13 mouse cellular contexts compared by ENCODE assay signal in genomic region chr1:42718549-42718948, GRCm38 (mm10). TPM values are rescaled to one million over a fixed set of nuclear protein-coding genes. Genes with fewer than 3 reads are reported as not detected.
DNase-seq lines count a peak whose midpoint lies in the region; ATAC-seq and TF ChIP-seq lines count a peak whose summit lies in the region.
"Had no signal": no experiment of that assay in that cellular context is flagged by ENCODE, and none has a peak within 500 bp of the region (broad histone marks: within the 10 kb centered on the region; RNA-seq: fewer than 3 reads in every experiment).

No protein-coding gene starts in this region.

- TF ChIP-seq EP300 in stomach, postnatal 0 days (optimal IDR thresholded peaks at IDR 0.05) = no peak

- no peaks in the 10 kb centered on the region; the same call in 1 of the 2 replicates for H3K4me1 ChIP-seq in kidney, adult 2 months (ENCODE audit: control insufficient read depth, insufficient read depth, low read length)
- peaks cover 15% of the 10 kb centered on the region for H3K4me1 ChIP-seq in hindbrain, embryonic 13.5 days (replicated peaks)
- peaks cover 6% of the 10 kb centered on the region for H3K4me1 ChIP-seq in stomach, postnatal 0 days (replicated peaks; ENCODE audit: control insufficient read depth, insufficient read depth)

- H3K4me3 ChIP-seq in kidney, adult 2 months (ENCODE audit: insufficient read depth, low read depth, low read length) = no peak overlapping the region
- no peak overlapping the region for H3K4me3 ChIP-seq in hindbrain, embryonic 13.5 days
- H3K4me3 ChIP-seq in stomach, postnatal 0 days (ENCODE audit: low read depth, low read length) = no peak overlapping the region
- H3K4me3 ChIP-seq: erythroblast, embryonic 14.5 days; heart, adult 2 months; limb, embryonic 15.5 days had no signal

- H3K27me3 ChIP-seq in kidney, adult 2 months (replicated peaks; ENCODE audit: control insufficient read depth, insufficient read depth, low read length) = no peaks in the 10 kb centered on the region
- peaks cover 7% of the 10 kb centered on the region for H3K27me3 ChIP-seq in hindbrain, embryonic 13.5 days
- peaks cover 3% of the 10 kb centered on the region for H3K27me3 ChIP-seq in stomach, postnatal 0 days (ENCODE audit: control insufficient read depth, insufficient read depth, low read length)

- H3K4me2 ChIP-seq in hindbrain, embryonic 13.5 days = no peak overlapping the region
- H3K4me2 ChIP-seq in stomach, postnatal 0 days (replicated peaks; ENCODE audit: low read depth) = no peak overlapping the region
- H3K4me2 ChIP-seq: limb, embryonic 15.5 days had no signal

- no peaks in the 10 kb centered on the region for H3K9me3 ChIP-seq in hindbrain, embryonic 13.5 days
- H3K9me3 ChIP-seq in stomach, postnatal 0 days (ENCODE audit: control insufficient read depth, low read length) = no peaks in the 10 kb centered on the region
- H3K9me3 ChIP-seq: limb, embryonic 15.5 days had no signal

- no peaks in the 10 kb centered on the region for H3K36me3 ChIP-seq in kidney, adult 2 months (ENCODE audit: control insufficient read depth, insufficient read depth, low read length)
- H3K36me3 ChIP-seq in hindbrain, embryonic 13.5 days = no peaks in the 10 kb centered on the region
- H3K36me3 ChIP-seq in stomach, postnatal 0 days (ENCODE audit: control insufficient read depth, insufficient read depth, low read length) = no peaks in the 10 kb centered on the region
- H3K36me3 ChIP-seq: limb, embryonic 15.5 days had no signal

- no peak overlapping the region; the same call in 1 of the 2 replicates for H3K9ac ChIP-seq in hindbrain, embryonic 13.5 days
- no peak overlapping the region for H3K9ac ChIP-seq in stomach, postnatal 0 days (ENCODE audit: low read length)
- H3K9ac ChIP-seq: limb, embryonic 15.5 days had no signal

- peak; percentile 38 for DNase-seq in kidney, adult 2 months
- no peak for DNase-seq in kidney, adult 11 months
- DNase-seq in right cerebral cortex, postnatal 10 days (ENCODE audit: low spot score in 2 of 2) = peak; percentile 53 to 57
- DNase-seq in right cerebral cortex, postnatal 14 days = no peak
- no peak for DNase-seq in stomach, postnatal 0 days (ENCODE audit: low spot score)
- no peak for DNase-seq in left cerebral cortex, adult 11 months (ENCODE audit: low spot score)
- no peak for DNase-seq in liver
- DNase-seq: heart, adult 2 months had no signal

- no peak overlapping the region for H3K27ac ChIP-seq in kidney, adult 2 months (ENCODE audit: insufficient read depth, low read depth, low read length)
- H3K27ac ChIP-seq in hindbrain, embryonic 13.5 days = peak overlapping the region; percentile 40; the same call in 1 of the 2 replicates
- no peak overlapping the region for H3K27ac ChIP-seq in stomach, postnatal 0 days (replicated peaks)
- H3K27ac ChIP-seq: heart, adult 2 months; limb, embryonic 15.5 days had no signal

- WGBS in kidney, adult 2 months = 42% methylated on average over 5 of the region's 5 CpGs
- WGBS in hindbrain, embryonic 13.5 days = 16% methylated on average over 5 of the region's 5 CpGs
- WGBS in stomach, postnatal 0 days = 35% methylated on average over 5 of the region's 5 CpGs

- ATAC-seq in hindbrain, embryonic 13.5 days (ENCODE audit: low FRiP score) = peak; percentile 49
- no peak for ATAC-seq in stomach, postnatal 0 days (ENCODE audit: low FRiP score, low TSS enrichment)
- ATAC-seq: activated CD4-positive, CD25-positive, alpha-beta regulatory T cell, adult 4 months; intestine, embryonic 16.5 days had no signal

- TF ChIP-seq CTCF in kidney, adult 2 months (conservative IDR thresholded peaks at IDR 0.05; ENCODE audit: insufficient read depth, insufficient read length, low read depth, low read length) = no peak
- TF ChIP-seq CTCF in stomach, postnatal 0 days (IDR thresholded peaks at IDR 0.05; ENCODE audit: low read depth) = peak; percentile 16; the same call in 1 of the 2 replicates

- TF ChIP-seq POLR2A in kidney, adult 2 months (IDR thresholded peaks at IDR 0.05; ENCODE audit: low read depth, low read length) = no peak

RNA-seq across cellular contexts. Expression of gene Pou3f3, which starts 23.0 kb away (rescaled TPM):
- 14.4 and 18.0 TPM in 2 replicates for polyA plus RNA-seq in kidney, adult 2 months (2012; rRNA removed)
- 17.4 and 18.2 TPM in 2 replicates for polyA plus RNA-seq in hindbrain, embryonic 13.5 days (2015; fragmentation: Nextera tagmentation; extraction: Ambion mirVana)
- 0.02 TPM in 1 of 2 replicates, not detected in the other for polyA plus RNA-seq in stomach, postnatal 0 days (2015; fragmentation: Nextera tagmentation; extraction: Ambion mirVana)
- polyA plus RNA-seq: erythroblast, embryonic 14.5 days; heart, adult 2 months had no signal

Comparison
In these comparisons a context has a peak if more than half of its experiments do, and no peak if none do; other contexts are left out.
1. DNase-seq: peak in kidney, adult 2 months (single experiment) and right cerebral cortex, postnatal 10 days (2 of 2); none in kidney, adult 11 months (single experiment), right cerebral cortex, postnatal 14 days (single experiment), stomach, postnatal 0 days (single experiment), left cerebral cortex, adult 11 months (single experiment) and liver (single experiment).
2. RNA of gene Pou3f3, which starts 23.0 kb away (polyA plus RNA-seq): 17.4 to 18.2 TPM in hindbrain, embryonic 13.5 days and 14.4 to 18.0 TPM in kidney, adult 2 months; 0.02 TPM in stomach, postnatal 0 days; every median in the first group is over 10 times any median in the second.